Mouse (Mus musculus) midbrain, postnatal 0 days (tissue): ENCODE results near the gene Foxa1. TPM values are rescaled to one million over a fixed set of nuclear protein-coding genes. Genes with fewer than 3 reads are reported as not detected.
A peak's percentile ranks its signal among the peaks of the same experiment; 100 is the strongest.

ENCODE experiments used
- ATAC-seq: fragments of 200-750 bp; cut with Nextera tagmentation; 2 replicates; pipeline ENCODE4 v1.8.0; 2017; ENCODE audit warnings: moderate number of reproducible peaks, mild to moderate bottlenecking, moderate TSS enrichment, moderate library complexity; ENCODE audit not compliant: low FRiP score
- DNase-seq: peaks from one replicate; pipeline ENCODE4 v3.0.0-alpha.2; 2015; ENCODE audit warnings: low spot score
- H3K27ac ChIP-seq: fragments of 300-500 bp; sonication (generic); 2 replicates; pipeline ENCODE4 v1.5.1; 2014; ENCODE audit warnings: low read depth, mild to moderate bottlenecking, low read length, mixed read lengths
- H3K27me3 ChIP-seq: fragments of 300-500 bp; sonication (generic); 2 replicates; pipeline ENCODE4 v1.6.1; 2014; ENCODE audit warnings: low read length, control low read depth, mixed read lengths; ENCODE audit not compliant: insufficient read depth
- H3K36me3 ChIP-seq: fragments of 300-500 bp; sonication (generic); 2 replicates; pipeline ENCODE4 v1.6.1; 2014; ENCODE audit warnings: low read length, control low read depth, mixed read lengths; ENCODE audit not compliant: insufficient read depth
- H3K4me1 ChIP-seq: fragments of 300-500 bp; sonication (generic); 2 replicates; pipeline ENCODE4 v1.6.1; 2014; ENCODE audit warnings: mild to moderate bottlenecking, control low read depth, antibody characterized with exemption, low read length, mixed read lengths; ENCODE audit not compliant: insufficient read depth
- H3K4me2 ChIP-seq: fragments of 300-500 bp; sonication (generic); 2 replicates; pipeline ENCODE4 v1.6.1; 2014; ENCODE audit warnings: low read depth, mild to moderate bottlenecking, low read length, mixed read lengths; ENCODE audit not compliant: poor library complexity, severe bottlenecking
- H3K4me3 ChIP-seq: fragments of 300-500 bp; sonication (generic); 2 replicates; pipeline ENCODE4 v1.5.1; 2014; ENCODE audit warnings: low read depth, mild to moderate bottlenecking, low read length, moderate library complexity
- H3K9ac ChIP-seq: fragments of 300-500 bp; sonication (generic); replicated peaks from 2 replicates; pipeline ENCODE4 v1.6.1; 2014; ENCODE audit warnings: mild to moderate bottlenecking, low read length, moderate library complexity, mixed read lengths; ENCODE audit not compliant: poor library complexity, severe bottlenecking
- H3K9me3 ChIP-seq: fragments of 300-500 bp; sonication (generic); 2 replicates; pipeline ENCODE4 v1.6.1; 2016; ENCODE audit warnings: low read length, control low read depth
- CTCF ChIP-seq: IDR thresholded peaks from 2 replicates; pipeline ENCODE4 v1.5.1; 2016; ENCODE audit warnings: antibody characterized with exemption, mild to moderate bottlenecking
- WGBS: fragments of 180-500 bp; shearing (Covaris S2); extraction: QIAGEN DNeasy Blood & Tissue Kit; methylation state at CpG from one replicate; pipeline ENCODE4 v1.1.7; 2014; 5-methylcytosine and 5-hydroxymethylcytosine counted together
- polyA plus RNA-seq: library from polyadenylated mRNA; unstranded; fragments of >200 nt; fragmentation: Nextera tagmentation; extraction: Ambion mirVana; gene quantifications from 2 replicates; pipeline ENCODE4 v1.2.1, GENCODE M21; 2015
- total RNA-seq: library from RNA; depleted of rRNA; stranded (reverse); fragments of >200 nt; gene quantifications from 2 replicates; pipeline ENCODE4 v1.2.3, GENCODE M21; 2014

The Foxa1 gene
- total and polyA plus RNA-seq, 2 experiments from 2014 or later: 1.9 to 2.2 TPM

DNA sequence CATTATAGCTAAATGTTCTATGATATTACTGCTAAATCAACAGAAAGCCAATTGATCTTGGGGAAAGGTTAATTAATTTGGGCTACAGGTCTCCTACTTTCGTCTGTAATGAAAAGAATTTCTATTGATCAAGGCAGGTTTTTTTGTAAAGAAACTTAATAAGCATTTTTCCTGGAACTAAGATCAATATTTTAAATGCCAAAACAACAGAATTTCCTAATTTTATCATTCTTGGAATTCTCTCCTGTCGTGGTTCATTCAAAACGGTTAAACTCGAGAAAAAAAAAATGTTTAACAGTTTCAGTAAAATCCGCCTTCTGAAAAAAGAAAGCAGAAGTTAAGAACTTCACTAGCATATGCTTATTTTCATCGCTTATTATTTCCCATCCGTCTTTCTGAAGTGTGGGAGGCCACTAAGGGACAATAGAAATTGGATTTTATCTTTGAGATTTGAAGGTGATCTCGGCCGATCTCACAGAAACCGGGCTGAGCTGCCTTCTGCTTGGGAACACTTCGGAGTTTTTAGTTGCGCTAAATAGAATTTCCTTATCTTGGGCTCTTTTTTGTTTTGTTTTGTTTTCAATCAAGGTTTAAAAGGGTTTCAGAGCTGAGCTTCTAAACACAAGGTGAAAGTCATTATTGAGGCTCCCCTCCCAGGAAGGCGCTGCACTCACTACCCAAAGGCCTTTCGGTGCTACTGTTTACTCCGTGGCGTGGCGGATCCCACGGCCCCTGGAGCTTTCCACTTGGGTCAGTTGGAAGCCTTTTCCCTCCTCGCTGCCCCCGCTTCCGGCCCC lies 8.7 kb downstream of the Foxa1 start:
- ATAC-seq: no peak
- Histone ChIP-seq H3K9ac (no peak overlapping the region), H3K27me3 (peaks cover 76% of the 10 kb centered on the region), H3K4me3 (no peak overlapping the region), H3K9me3 (no peaks in the 10 kb centered on the region), H3K4me1 (no peaks in the 10 kb centered on the region), H3K36me3 (no peaks in the 10 kb centered on the region), H3K27ac (no peak overlapping the region), H3K4me2 (no peak overlapping the region)
- 2% methylated on average over 21 of the region's 21 CpGs for WGBS
- no peak for TF ChIP-seq CTCF
- DNase-seq: no peak

DNA sequence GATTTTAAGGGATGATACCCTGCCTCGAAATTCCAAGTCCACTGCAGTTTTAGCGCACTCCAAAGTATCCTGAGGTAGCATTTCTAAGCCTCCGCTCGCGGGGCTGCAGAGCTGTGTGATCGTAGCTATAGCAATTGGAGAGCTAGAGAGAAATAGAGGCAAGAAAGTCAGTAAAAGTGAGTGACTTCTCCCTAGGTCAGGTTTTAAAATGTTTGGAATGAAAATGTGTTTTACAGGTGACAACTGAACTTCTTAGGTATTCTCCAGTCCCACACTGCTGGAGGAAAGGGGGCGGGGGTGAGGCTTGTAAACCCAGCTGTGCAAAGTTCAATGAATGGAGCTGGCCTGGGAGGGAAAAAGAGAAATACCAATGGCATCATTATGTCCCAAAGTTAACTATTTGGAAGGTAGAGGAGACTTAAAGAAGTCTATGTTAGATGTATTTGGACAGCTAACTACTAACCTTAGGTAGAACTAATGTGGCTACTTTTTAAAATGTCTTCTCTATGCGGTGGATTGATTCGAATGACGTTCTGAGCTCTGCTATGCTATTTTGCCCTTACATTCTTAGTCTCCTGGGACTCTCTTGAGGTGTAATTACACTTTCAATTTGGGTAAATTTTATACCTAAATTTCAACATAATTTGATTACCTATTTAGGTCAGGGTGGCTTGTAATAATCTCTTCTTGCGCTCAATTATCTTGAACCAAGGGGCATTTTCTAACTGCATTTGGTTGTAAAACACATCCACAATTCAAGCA lies 9.6 kb downstream of the Foxa1 start:
- no peak overlapping the region for H3K9ac ChIP-seq
- 6% methylated on average over 11 of the region's 11 CpGs for WGBS
- H3K27ac ChIP-seq: no peak overlapping the region
- H3K4me1 ChIP-seq: no peaks in the 10 kb centered on the region
- DNase-seq: no peak
- peaks cover 76% of the 10 kb centered on the region for H3K27me3 ChIP-seq
- no peak for ATAC-seq
- no peak for TF ChIP-seq CTCF
- no peak overlapping the region for H3K4me2 ChIP-seq
- no peaks in the 10 kb centered on the region for H3K9me3 ChIP-seq
- no peaks in the 10 kb centered on the region for H3K36me3 ChIP-seq
- H3K4me3 ChIP-seq: no peak overlapping the region

DNA sequence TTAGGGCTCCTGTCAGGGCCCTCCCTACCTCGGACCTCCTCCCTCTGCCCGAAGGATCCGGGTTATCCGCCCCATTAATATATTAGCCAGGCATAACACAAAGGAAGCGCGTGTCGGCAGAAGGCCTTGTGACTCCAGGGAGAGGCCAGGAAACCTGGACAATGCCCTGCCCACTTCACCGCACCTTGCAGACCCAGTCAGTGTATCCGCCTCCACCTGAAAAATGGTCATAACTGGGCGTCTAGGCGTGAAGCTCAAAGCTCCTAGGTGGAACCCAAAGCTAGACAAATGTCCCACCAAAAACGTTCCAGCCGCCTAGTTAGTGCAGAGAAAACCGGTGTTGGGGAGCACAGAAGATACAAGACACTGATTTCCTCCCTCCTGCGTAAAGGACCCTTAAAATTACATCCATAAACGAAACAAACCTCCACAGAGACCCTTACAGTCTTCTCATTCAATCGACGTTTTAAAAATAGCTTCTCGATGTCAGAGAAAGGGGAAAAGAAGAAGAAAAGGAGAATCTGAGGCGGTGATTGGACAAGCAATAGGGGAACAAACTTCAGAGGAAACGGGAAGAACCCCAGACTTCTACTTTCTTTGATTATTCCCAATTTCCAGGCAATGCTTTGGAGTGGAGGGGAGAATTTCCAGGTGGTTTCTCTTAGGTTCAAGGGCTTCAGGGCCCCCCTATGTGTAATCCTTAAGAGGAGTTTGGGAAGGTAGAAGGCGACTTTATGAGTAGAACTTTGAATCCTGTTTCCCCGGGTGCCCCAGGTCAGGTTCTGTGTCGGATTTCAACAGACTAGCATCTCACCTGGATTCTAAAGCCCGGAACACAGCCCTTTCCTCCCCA lies 10.4 kb downstream of the Foxa1 start:
- DNase-seq (no peak), ATAC-seq (no peak)

DNA sequence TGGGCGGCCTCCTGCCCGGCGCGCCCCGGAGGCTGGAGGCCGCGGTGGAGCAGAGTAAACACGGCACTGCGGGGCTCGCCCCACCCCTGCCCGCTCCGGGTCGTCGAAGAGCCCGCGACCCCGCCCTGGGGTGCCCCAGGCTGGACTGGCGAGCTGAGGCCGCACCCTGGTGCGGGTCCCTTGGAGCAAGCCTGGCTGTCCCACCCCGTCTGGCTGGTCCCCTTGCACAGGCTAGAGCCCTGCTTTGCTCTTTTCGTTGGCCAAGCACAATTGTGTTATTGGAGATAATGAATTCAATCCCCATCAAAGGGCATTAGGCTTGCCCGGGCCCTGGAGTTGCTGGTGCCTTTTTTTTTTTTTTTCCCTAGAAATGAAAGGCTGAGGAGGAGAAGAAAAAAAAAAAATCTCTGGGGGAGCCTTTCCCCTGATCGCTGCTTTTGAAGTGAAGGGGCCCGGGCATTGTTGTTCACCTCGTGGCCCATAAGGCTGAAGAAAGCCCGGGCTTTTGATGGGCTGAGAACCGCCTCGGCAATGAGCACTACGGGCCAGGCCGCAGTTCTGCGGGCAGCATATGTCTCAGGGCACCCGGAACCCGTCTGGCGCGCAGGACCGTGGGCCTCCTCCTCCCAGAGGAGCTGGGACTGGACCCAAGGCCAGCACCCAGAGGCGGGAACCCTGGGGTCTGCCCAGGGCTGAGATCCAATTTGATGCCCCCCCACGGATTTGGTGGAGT lies 11.7 kb downstream of the Foxa1 start:
- no peak overlapping the region for H3K9ac ChIP-seq
- peak; percentile 53 for ATAC-seq
- H3K27ac ChIP-seq: no peak overlapping the region
- H3K27me3 ChIP-seq: peaks cover 70% of the 10 kb centered on the region
- no peak for TF ChIP-seq CTCF
- H3K4me2 ChIP-seq: no peak overlapping the region
- no peaks in the 10 kb centered on the region for H3K36me3 ChIP-seq
- no peak for DNase-seq
- 2% methylated on average over 37 of the region's 39 CpGs for WGBS
- no peak overlapping the region for H3K4me3 ChIP-seq
- H3K4me1 ChIP-seq: no peaks in the 10 kb centered on the region; the same call in 1 of the 2 replicates
- no peaks in the 10 kb centered on the region for H3K9me3 ChIP-seq

More for the DNA sequence above, 10.4 kb downstream of the Foxa1 start:
- H3K4me3 ChIP-seq: no peak overlapping the region
- no peaks in the 10 kb centered on the region for H3K4me1 ChIP-seq
- H3K36me3 ChIP-seq: no peaks in the 10 kb centered on the region
- WGBS: 3% methylated on average over 25 of the region's 25 CpGs
- H3K9me3 ChIP-seq: no peaks in the 10 kb centered on the region
- peaks cover 76% of the 10 kb centered on the region for H3K27me3 ChIP-seq
- no peak for TF ChIP-seq CTCF
- H3K9ac ChIP-seq: no peak overlapping the region
- H3K27ac ChIP-seq: no peak overlapping the region
- H3K4me2 ChIP-seq: no peak overlapping the region

DNA sequence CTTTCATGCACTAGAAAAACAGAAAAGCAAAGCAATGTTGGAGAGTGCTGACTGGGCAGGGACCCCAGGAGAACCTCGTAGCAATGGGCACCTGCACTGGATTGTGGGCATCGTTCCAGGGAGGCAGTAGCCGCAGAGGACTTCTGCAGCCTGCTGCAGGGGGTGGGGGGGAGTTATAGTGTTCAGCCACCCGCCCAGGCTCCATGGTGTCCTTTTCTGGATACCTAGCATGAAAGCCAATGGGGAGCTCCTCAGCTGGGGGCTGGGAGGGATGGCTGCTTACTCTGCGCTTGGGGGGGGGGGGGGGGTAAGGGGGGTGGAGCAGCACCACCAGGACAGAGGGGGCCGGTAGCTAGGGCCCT lies 12.2 kb downstream of the Foxa1 start:
- DNase-seq (no peak), ATAC-seq (no peak; the same call in none of the 2 replicates)
- peaks cover 64% of the 10 kb centered on the region for H3K27me3 ChIP-seq
- no peak overlapping the region for H3K27ac ChIP-seq
- H3K9ac ChIP-seq: no peak overlapping the region
- H3K36me3 ChIP-seq: no peaks in the 10 kb centered on the region
- H3K4me1 ChIP-seq: no peaks in the 10 kb centered on the region; the same call in 1 of the 2 replicates
- H3K4me2 ChIP-seq: no peak overlapping the region
- 0% methylated on average over 4 of the region's 6 CpGs for WGBS
- no peaks in the 10 kb centered on the region for H3K9me3 ChIP-seq
- no peak for TF ChIP-seq CTCF
- H3K4me3 ChIP-seq: no peak overlapping the region
